Mouse (Mus musculus) layer of hippocampus, adult 18-20 months (tissue): ENCODE results near the gene Pla2r1. TPM values are rescaled to one million over a fixed set of nuclear protein-coding genes. Genes with fewer than 3 reads are reported as not detected.

ENCODE experiments used
- DNase-seq, 2 experiments: peaks; one replicate each; pipeline ENCODE4 v3.0.0; 2022; ENCODE audit warnings: low spot score in 2 of 2
- total RNA-seq, 2 experiments: library from RNA; stranded (reverse); gene quantifications; 2 replicates each; pipeline ENCODE4 v1.2.3; 2021

Gene Pla2r1
- total RNA-seq, 2 experiments from 2014 or later: 0.25 to 1.1 TPM

DNA sequence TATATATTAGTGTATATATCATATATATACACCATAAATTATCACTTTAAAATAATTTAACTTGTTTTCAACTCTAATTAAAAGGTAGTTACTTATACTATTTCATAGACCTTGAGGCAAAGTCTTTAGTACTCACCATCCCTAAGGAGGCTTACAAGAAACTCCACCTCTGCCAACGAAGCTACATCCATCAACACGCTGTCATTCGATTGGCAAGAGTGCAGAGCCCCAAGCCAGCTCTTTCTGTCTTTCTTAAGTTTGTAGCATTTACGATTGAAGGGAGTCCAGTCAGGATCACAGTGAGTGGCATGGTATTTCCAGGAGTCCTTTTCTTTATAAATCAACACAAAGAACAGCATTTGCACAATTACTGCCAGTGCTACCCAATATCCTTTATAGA is 49.1 kb downstream of the Pla2r1 start:
- DNase-seq: no peak

DNA sequence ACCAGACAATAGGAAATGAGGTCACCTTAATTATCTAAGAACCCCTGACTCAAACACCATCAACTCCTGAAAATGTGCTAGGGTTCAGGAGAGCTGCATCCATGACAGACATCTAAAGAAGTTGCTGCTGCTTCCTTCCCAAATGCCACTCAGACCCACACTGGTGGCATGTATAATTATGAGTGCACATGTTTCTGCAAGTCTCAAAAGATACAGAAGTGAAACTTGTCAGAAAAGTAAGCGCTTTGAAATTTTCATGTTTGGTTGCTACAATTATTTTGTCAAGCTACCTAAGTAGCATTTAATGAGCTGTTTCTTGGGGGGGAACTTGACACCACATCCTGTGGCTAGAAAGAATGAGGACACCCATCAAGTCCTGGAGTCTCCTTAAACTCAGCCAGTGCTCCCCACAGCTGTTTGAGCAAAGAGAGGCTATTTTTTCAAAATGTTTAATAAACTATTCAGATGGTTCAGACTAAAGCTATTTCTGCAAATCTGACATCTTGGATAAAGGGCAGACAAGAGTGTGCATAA is 52.5 kb downstream of the Pla2r1 start:
- no peak for DNase-seq

DNA sequence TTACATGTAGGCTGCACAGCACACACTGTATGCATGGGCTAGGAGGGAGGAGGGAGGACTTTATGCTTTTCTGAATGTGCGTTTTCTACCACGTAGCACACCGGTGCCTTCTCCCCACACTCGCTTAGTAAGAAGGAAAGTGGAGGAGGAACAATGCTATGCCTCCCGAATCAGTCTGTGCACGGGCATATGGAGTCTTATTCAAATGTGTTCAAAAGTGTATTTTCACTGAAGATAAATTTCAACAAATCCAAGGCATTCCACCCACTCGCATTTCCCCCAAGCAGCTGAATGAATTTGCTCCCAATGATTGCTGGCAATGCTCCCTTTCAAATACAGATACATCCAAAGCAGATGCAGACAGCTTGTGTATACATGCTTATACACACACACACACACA is 73.2 kb downstream of the Pla2r1 start:
- DNase-seq: peak; percentile 53 to 82

DNA sequence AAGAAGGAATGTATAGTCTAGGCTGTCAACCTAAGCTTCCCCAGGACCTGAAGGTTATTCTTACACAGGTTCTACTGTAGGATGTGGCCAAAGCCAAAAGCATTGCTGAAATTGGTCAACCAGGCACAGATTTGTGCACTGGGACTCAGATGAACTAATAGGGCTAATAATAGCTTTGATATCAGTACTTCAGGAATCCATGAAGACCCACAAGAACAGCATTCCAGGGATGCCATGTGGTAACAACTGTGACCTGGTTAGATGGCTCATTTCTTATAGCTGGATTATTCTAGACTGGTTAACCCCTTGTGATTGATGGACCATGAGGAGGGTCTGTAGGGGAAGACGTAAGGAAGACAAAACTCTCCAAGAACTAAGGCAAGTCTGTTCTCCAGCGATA is 74.3 kb downstream of the Pla2r1 start:
- no peak for DNase-seq

DNA sequence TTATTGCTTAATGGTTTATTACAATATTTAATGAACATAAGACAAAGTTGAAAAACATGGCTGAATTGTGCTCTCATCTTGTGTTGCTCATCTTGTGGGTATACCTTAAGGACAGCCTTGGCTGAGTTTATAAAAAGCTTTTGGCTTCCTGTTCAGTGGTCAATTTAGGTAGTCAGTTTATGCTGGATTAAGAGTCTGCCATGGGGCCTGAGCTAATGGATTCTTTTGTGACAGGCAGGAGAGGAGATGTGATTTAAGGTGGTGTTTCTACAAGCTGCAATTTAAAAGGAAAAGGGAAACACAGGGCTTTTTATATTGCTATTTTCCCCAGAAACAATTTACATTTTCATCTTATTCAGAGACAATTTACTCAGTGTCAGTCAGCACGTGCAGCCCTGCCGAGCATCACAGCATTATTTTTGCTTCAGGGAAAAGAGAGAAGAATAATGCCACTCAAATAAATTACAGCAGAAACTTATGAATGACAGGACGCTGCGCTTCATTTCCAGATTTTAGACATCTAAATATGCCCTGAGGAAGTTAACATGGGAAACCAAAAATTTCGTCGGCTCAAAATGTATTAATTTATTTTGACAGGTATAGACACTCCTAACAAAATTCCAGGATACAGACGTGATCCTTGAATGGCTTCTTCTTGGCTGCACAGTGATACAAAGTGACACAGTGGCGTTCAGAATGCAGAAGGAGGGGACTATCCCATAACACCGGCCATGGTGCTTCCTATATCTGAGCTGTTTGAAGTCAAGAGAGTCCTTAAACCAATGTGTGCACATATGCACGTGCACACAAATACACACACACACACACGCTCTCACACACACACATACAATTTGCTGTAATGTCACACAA is 84.0 kb downstream of the Pla2r1 start:
- no peak for DNase-seq

DNA sequence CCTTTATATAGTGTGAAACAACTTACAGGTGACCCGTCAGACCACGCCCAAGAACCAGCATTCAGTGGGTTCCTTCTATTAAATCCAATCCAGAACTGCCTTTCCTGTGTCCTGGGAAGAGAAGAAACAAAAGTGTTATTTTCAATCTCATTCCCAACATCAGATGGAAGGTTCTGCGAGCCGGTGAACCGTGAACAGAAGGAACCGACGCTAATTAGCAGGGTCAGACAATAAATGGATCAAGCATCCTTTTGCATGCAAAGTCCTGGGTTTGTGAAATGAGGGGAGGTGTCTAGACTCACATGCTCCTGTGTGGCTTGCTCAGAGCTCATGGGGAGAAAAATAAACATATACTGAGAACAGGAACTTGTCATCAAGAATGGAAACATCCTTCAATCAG is 100.7 kb downstream of the Pla2r1 start:
- DNase-seq: no peak

DNA sequence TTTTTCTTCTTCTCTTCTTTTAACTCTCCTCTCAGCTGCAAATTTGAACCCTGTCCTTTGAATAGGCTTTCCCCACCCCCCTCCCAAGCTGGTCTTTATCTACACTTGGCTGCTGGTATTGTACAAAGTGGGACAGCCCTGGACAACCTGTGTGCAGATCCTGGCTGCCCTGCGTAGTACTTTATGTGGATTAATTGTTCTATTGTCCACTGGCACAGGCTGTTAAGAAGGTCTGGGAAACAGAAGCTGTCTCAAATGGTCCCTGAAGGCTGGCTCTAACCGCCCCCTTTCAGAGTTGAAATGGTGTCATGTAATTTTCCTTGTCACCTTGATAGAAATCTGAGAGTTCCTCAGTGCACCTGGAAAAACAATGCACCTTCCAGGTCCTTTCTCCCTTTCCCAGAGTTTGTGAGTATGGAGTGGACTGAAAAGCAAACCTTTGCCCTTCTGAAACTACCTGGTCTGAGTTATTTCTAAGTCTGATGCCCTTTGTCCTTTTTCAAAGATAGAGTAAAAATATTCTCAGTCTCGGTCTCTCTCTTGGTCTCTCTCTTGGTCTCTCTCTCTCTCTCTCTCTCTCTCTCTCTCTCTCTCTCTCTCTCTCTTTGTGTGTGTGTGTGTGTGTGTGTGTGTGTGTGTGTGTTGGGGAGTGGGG is 101.9 kb downstream of the Pla2r1 start:
- no peak for DNase-seq

DNA sequence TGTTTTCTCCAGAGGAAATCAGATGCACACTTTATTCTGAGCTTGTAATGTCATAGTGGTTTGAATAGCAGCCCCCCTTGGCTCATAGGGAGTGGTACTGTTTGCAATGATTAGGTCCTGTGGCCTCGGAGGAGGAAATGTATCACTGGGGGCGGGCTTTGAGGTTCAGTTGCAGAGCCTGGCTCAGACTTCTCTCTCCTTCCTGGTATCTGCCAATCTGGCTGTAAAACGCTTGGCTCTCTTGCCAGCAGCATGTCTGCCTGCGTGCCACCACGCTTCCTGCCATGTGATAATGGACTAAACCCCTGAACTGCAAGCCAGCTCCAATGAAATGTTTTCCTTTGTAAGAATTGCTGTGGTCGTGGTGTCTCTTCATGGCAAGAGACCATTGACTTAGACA is 103.4 kb downstream of the Pla2r1 start:
- no peak for DNase-seq

DNA sequence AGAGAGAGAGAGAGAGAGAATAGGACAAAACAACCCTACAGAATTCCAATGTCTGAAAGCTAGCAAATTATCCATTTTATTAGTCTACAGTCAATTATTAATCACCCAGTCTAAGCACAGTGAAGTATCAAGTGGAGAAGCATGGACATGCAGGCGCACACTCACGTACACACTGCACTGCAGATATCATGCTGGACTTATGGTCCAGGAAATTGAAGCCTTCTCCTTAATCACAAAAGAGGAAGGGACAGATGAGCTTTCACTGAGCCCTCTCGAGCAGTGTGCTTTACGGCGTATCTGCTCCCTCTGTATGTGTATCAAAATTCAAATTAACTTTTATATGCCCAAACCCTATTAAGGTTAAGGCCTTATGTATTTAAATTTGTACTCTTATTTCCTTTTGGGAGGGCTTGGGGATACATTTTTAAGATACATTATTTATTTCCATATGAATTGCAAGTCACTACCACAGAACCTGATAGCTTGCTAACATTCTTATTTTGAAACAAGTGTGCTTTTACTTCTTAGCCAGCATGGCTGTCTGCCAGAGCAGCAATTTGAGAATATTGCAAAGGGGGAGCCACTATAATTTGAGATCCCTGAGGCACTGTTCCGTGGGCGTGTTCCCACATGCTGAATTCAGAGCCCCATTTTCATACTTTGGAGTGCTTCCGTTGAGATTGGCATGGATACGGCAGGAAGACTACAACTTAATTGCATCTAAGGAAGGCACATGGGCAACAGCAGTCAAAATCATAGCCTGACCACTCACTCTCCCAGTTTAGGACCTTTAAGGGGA is 108.2 kb downstream of the Pla2r1 start:
- DNase-seq: peak; percentile 65 to 86

DNA sequence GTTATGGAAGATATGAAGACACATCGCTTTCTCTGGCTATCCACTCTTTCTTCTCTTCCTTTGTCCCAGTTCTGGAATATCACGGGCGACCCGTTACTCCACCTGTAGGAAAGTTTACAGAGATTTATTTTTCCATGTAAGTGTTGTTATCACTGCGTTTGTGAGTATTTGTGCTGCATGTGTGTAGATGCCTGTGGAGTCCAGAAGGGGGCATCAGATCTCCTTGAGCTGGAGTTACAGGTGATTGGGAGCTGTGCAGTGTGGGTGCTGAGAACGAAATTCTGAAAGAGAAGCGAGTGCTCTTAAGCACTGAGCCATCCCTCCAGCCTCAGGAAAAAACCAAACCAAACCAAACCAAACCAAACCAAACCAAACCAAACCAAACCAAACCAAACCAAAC is 109.8 kb downstream of the Pla2r1 start:
- no peak for DNase-seq

DNA sequence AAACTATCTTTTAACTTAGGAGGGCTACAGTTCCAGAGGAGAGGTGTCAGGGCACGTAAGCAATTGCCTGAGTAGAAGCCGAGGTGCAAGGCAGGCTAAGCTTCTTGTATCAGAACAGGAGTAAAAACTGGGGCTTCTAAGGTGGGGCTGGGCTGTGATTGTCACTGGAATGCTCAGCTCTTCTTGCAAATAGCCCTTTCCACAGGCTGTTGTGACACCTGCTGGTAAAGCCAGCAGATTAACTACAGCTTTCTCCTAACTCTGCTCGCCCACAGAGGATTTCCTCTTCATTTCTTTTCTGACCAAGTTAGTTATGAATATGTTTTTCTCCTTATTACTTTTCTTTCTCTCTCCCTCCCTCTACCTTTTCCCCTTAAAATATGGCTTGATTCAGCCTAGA is 111.2 kb downstream of the Pla2r1 start:
- peak in 1 of 2 experiments; percentile 8 for DNase-seq

DNA sequence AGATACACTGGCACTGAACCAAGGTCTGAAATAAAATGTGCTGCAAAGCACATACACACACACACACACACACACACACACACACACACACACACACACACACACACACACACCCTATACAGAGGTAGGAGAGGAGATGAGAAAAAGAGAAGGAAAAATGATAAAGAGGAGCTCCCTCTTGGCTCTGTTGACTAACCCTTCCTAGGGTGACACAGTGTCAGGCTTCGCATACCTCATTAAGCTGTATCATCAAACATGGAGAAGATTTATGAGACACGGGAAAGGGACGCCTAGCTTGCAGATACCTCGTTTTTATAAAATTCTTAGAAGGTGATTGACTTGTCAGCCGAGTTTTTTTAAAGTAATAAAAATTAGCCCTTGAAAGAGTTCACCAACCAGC is 116.3 kb downstream of the Pla2r1 start:
- DNase-seq: no peak

DNA sequence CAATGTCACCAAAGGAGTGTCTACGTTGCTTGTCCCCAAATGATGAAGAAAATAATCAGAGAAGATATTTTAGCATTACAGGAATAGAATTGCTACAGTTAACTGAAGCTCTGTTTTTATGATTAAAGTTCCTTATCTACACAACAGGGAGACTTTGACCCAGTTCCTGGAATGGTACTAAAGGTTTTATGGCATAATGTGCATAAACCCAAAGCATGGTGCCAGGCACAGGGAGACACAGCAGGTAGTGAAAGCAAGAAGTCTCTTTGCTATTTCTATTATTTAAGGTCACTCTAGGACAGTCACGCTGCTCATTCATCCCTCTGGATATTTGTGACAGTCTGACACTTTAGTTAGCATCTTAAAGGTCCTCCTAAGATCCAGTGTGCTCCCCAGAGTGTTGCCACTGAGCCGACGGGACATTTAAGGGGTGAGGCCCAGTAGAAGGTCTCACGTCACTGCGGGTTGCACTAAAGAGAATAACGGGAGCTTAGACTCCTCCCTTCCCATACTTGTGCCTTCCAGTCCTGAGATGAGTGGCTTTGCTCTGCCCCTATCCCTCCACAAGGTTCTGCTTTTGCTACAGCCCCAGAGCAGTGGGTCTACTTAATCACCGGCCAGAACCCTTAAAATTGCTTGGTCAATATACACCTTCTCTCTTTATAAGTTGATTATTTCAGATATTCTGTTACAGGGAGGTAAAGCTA is 122.6 kb downstream of the Pla2r1 start:
- DNase-seq: no peak

DNA sequence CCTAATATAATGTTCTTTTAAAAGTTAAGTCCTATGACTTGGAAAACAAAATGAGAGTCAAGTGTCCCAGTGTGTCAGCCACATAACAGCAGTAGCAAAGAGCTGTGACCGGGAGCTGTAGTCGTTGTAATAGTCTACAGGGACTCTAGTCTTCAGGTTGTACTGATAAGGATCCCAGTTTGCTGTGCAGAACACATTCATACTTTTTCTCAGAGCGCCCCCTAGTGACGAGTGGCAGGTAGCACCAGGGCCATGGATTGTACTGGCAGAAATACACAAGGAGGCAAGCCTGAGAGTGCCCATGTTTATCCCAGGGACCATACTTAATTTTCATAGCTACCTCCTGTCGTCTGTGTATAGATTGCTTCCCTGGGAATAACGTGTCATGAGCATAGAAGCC is 135.0 kb downstream of the Pla2r1 start:
- peak; percentile 28 to 83 for DNase-seq

DNA sequence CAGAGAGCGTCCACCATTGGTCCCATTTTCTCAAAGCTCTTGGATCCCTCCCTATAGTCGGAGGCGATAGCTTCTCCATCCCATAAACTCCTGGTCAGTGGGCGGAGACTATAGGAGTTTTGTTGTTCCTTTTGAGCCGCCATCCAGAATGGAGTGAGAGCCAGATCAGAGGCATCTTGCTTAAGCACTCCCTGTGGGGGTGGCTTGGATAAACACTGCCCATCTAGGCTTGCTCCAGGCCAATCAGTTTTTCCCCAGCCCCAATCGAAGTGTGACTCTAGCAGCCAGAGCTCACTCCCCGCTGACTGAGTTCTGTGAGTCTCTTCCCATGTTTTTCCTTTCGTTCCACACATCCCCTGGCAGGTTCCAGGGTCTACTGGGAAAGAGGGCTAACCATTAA is 138.8 kb downstream of the Pla2r1 start:
- no peak for DNase-seq

DNA sequence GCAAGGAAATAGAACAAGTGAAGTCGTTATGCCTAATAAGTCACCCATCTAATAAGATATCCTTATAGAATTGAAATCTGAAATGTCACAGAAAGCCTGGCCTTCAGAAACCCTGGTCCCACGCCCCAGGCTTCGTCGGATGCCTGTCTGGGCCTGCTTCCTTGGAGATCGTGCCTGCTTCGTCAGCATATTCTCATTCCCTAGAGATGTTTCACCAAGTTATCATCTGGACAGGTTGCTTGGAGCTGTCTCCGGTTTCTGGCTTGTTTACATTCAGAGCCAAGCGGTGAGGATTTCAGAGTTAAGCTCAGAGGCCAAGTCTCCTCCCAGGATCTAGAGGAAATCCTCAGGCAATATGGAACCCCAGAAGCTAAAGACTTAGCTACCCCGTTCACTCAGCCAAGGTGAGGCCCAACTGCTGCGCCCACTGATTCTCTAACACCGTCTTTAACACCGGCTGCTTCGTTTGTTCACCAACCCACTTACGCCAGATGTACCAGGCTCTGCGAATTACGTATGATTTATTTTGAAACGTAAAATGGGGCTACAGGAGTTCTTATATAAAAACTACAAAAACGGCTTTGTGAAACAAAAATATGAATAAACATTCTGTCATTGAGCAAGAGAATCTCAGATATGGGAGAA is 140.0 kb downstream of the Pla2r1 start:
- DNase-seq: peak in 1 of 2 experiments; percentile 4

DNA sequence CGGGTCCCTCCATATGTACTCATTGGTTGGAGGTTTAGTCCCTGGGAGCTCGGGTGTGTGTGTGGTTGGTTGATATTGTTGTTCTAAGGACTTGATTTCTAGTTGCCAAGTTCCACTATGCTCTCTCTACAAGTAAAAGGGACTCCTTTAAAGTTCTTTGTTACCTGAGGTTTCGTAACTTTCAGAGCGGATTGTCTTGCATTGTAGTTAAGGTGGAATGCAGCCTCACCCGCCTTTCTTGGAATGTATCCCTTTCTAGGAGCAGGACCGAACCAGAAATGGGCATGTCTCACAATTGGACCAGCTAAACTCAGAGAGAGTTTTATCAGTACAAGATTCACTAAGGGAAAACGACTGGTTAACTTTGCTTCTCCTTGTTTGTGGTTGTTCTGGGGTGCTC is 141.9 kb downstream of the Pla2r1 start:
- DNase-seq: no peak

DNA sequence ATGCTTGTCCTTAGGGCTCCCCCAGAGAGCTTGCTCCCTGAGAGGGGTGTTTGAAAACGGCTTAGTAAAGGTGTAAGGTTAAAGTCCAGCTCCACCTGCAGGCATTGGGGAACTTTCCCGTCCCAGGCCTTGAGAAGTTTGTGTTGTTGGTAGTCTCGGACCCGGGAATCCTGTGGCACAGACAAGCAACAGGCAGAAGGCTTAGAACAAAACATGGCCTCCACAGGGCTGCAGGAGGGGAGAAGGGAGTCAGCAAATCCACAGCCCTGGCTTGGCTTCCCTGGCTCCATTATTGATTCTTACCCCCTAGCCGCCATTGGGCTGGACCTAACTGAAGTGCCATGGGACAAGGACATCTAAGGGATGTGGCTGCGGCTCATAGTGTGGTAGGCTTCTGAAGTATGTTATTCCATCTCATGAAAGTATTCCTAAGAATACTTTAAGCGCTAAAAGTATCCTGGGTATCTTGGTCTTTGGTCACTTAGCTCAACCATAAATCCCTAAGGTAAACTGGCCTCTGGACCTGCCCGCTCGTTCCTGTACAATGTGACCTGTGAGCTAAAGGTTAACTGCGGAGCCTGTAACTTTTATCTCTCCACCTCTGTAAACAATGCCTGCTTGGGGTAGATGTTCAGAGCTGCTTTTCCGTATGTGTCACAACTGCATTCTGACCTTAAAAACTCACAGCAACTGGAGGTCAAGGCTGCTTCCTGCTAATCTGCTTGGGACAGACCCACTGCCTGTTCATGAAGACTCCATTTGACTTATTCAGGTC is 142.9 kb downstream of the Pla2r1 start:
- no peak for DNase-seq

DNA sequence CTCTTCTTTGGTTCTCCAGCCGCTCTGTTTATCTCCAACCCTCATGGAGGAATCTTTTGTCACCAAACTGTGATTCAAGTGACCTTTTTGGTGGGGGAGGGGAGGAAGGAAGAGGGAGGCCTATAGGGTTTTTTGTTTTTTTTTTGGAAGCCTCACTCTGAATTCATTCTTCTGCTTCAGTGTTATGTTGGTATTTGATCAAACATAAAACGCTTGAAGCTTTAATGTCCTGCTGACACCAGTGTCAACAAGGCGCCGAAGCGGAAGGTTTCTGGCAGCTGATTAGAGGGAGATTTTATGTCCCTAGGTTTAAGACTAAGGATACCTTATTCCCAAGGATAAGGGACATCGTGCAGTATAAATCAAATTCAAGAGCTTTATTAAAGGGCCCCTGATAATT is 143.9 kb downstream of the Pla2r1 start:
- no peak for DNase-seq

DNA sequence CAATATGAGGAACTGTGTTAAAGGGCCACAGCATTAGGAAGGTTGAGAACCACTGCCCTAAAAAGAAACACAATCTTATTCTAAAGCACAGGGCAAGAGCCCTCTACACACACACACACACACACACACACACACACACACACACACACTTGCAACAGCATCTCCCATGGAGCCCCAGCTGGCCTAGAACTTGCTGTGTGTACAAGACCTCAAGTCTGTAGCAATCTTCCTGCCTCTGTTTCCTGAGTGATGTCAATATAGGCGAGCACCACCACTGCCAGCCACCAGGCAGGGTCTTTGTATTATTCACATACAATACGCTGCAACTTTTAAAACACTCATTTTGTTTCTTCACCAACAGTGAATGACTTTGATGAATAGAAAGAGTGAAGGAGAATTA is 145.7 kb downstream of the Pla2r1 start:
- no peak for DNase-seq
